Mouse (Mus musculus) C2C12 (cell line): ENCODE data around the gene Thap12.

ENCODE experiments used
- CTCF ChIP-seq: IDR thresholded peaks from one replicate; pipeline ENCODE4 v1.5.1; 2011; ENCODE audit not compliant: control insufficient read depth, insufficient read depth, insufficient read length
- MYOD1 ChIP-seq: IDR thresholded peaks from one replicate; pipeline ENCODE4 v1.6.1; 2011; ENCODE audit warnings: low read depth; ENCODE audit not compliant: control insufficient read depth, insufficient read length
- USF1 ChIP-seq: IDR thresholded peaks from one replicate; pipeline ENCODE4 v1.6.1; 2011; ENCODE audit warnings: low read depth, mild to moderate bottlenecking, control low read depth, moderate library complexity

DNA sequence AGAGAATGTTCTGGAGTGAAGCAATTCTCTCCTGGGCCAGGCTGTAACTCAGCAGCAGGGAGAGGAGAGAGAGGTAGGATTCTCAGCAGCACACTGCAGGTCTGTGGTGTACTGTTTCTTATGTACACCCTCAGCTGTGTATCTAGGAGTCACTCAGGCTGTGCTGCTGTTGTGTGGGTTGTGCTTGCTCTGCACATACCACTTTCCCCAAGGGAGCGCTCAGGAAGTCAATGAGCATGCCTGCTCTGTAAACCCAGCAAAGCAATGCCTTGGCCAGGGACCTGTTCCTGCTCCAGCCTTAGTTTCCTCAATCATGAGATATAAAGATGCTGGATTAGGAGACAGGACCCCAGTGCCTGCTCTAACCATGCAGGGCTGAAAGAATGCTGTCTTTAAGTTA lies 25.1 kb downstream of the Thap12 start:
- TF ChIP-seq CTCF = no peak
- TF ChIP-seq MYOD1 = no peak
- TF ChIP-seq USF1 = no peak
